Mouse (Mus musculus): ENCODE measurements around the gene Plekhj1.

GRCm38 (mm10) chr10:80748609-80749008 is 49.8 kb downstream of the Plekhj1 start:
- TF ChIP-seq CTCF (conservative IDR thresholded peaks at IDR 0.05; ENCODE audit: insufficient read depth, insufficient read length, low read depth, low read length) (no peak), POLR2A (IDR thresholded peaks at IDR 0.05; ENCODE audit: low read depth, low read length) (no peak)
